Mouse (Mus musculus): ENCODE results near the gene Ccdc85a.
A peak's percentile ranks its signal among the peaks of the same experiment; 100 is the strongest.
"Not testable (repeated sequence)": the region's sequence is repeated elsewhere in the genome, so short reads cannot be mapped to it uniquely, and the experiment has no call there.

The Ccdc85a gene

DNA sequence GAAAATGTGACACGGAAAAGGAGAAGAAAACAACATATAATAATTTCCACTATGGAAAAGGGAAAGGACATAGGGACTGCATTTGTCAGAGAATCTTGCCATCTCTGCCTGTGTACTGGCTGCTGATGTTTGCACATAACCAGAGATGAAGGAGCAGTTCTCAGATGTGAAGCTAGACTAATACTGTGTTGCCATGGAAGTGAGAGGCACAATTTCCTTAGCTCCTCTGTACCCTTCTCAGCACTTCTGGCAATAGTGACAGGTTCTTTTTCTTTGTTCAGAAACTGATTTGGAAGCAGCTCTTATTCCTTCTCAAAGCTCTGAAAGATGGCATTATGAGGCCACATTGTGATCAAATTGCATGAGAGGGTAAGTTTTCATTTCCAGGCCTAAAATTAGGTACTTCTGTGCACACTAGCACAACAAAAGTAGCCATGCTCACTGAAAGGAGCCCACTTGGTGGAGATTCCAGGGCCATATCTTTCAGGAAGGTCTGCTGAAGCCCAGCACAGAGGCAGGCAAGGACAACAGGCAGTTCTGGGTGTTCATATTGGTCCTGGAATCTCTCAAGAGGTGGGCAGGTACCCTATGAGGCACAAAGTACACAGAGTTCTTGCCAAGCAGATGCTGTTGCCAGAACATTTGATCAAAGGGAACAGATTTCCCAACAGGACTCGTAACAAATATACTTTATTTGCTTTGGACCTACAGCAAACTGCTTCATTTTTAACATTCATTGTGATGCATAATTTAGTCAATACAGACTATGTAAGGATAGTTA is 161.5 kb downstream of the Ccdc85a start:
- DNase-seq: no peak

DNA sequence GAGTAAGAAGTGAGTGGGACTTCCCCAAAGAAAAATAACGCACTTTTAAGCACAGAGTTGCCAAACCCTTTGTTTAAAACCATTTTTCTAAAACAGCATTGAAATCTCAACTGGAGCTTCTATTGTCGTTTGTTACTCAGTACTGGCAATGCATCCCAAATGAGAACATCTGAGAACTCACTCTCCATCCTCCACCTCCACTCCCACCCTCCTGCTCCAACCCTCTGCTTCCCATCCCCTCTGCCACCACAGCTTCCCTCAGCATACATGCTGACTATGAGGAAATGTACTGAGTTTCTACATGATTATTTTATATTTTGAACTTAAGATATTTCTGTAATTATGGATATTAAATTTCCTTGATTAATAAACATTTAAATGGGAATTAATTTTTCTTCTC is 168.3 kb downstream of the Ccdc85a start:
- DNase-seq: no peak

DNA sequence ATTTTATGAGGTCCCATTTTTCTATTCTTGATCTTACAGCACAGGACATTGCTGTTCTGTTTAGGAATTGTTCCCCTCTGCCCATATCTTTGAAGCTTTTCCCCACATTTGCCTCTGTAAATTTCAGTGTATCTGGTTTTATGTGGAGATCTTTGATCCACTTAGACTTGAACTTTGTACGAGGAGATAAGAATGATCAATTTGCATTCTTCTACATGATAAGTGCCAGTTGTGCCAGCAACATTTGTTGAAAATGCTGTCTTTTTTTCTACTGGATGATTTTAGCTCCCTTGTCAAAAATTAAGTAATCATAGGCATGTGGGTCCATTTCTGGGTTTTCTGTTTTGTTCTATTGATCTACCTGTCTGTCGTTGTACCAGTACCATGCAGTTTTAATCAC is 174.2 kb downstream of the Ccdc85a start:
- not testable (repeated sequence) for DNase-seq

DNA sequence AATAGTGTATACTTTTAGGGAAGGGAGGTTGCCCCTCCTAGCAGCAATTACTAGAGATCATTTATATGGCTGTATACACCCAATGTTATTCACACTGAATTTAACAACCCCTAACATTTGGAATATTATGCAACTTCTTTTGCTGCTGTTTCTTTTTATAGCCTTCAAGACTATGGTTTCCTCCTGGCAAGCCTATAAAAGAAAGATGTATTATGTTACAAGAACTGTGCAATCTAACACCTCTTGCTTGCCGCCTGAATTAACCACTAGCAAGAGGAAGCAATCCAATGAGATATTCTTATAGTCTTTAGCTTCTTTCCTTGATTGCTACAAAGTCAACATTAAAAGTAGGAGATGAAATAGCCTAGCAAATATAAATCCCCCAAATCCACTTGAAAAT is 187.0 kb downstream of the Ccdc85a start:
- DNase-seq: no peak

DNA sequence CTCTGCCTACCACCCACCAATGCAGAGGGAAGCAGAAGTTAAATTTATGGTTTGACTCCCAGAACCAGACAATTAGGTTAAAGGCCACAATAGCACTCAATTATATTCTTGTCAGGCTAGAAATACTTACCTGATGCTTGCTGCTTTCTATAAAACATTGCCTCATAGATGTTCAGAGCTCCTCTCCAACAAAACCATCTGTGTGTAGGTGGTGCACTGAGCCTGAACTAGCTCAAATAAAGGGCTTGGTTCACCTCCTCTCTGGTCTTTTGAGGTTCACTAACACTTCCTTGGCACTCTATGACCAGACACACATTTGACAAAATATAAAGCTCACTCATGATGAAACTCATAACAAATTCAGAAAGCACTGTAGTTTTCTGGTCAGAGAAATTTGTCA is 208.2 kb downstream of the Ccdc85a start:
- no peak for DNase-seq

DNA sequence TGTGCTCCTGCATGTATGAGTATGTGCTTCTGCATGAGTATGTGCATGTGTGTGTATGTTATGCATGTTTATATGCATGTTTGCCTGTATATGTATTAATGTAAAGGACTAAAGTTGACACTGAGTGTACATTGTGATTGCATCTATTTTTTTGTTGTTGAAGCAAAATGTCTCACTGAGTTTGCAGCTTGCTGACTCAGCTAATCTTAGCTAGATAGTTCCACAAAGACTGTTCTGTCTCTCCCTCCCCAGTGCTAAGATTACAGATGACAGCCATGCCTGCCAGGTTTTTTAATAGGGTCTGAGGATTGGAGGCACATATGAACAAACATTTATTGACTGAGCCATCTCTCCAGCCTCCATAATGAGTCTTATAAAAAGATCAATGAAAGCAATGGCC is 209.5 kb downstream of the Ccdc85a start:
- no peak for DNase-seq

DNA sequence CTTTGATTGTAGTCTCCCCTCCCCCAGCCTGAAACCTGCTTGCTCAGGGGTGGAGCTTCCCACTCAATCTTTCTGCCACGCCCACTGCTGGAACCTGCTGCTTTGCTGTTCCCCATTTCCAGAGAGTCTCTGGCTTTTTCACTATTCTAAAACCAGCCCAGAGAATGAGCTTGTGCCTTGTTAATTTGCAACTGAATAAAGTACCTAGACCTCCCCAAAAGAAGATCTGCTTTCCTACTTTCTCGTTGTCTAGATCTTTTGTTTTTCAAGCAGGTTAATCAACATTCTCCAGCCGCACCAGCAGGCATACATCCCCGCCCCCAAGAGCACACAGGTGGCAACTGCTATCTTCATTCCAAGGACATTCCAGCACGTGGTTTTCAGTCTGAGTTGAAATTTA is 212.7 kb downstream of the Ccdc85a start:
- not testable (repeated sequence) for DNase-seq

DNA sequence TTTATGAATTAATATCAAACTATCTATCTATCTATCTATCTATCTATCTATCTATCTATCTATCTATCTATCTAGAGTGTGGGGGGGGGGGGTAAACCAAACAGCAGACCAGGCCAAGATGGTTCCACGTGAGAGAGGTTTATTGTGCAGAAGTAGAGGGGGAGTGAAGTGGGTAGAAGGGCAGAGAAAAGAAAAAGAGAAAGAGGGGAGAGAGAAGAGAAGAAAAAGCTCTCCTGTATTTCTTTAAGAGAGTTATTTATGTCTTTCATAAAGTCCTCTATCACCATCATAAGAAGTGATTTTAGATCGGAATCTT is 218.2 kb downstream of the Ccdc85a start:
- no peak for DNase-seq

DNA sequence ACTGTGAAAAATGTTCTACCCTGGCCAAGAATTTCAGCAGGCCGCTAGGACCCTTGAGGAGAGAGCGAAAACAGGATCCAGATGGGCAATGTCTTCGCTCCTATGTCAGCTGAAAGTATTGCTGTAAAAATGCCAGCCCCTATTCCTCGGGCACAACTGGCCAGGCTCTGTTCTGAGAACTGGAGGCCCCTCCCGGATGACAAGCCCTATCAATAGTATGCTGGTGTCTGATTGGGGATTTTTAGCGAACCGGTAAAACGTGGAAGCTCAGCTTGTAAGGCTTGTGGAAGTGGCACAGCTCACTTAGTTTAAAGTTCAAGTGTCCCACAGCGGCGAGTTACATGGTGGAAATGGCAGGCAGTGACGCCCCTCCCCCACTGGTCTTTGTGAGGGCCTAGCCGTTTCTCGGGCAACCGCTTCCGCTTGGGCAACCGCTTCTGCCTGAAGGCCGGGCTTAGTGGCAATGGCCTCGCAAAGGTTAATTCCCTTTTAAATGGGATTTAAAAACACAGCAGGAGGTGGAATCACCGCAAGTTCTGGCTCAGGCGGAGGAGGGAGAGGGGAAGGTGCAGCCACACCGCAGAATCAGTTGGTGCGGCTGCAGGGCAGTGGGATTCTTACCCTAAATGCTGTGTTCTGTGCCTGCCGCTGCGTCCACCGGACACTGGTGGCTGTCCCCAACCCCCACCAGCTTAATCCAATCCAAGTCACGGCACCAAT is 218.8 kb downstream of the Ccdc85a start:
- peak; percentile 49 to 67 for DNase-seq

DNA sequence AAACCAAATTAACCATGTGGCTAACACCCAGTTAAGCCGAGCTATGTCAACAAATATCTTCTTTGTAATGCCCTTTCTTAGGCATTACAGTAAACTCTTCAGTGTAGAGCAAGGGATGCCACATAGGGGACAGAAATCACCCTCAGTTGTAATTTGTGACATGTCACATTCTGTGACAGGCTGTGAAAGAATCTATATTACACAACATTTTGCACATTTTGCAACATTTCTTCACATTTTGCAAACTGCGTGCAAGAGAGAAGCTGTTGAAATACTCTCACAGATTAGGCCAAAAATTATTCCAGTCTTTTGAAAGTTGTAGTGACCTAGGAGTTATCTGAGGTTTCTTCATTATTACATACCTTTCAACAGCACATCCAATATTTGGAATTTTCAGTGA is 240.7 kb downstream of the Ccdc85a start:
- no peak for DNase-seq

DNA sequence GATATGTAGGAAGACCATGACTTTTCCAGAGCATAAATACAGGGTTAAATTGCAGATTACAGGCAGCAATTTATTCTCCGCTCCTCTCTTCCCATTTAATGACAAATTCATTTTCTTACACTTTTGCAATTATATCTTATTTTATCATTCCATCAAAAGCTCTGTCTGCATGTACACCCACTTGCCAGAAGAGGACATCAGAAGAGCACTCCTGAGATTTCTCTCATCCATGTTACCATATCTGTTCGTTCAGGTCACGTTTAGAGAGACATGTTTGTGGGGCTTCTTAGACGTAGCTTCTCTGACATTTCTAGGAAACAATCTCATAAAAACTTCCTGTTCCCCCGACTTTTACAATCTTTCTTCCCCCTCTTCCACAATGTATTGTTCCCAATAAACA is 242.2 kb downstream of the Ccdc85a start:
- no peak for DNase-seq

DNA sequence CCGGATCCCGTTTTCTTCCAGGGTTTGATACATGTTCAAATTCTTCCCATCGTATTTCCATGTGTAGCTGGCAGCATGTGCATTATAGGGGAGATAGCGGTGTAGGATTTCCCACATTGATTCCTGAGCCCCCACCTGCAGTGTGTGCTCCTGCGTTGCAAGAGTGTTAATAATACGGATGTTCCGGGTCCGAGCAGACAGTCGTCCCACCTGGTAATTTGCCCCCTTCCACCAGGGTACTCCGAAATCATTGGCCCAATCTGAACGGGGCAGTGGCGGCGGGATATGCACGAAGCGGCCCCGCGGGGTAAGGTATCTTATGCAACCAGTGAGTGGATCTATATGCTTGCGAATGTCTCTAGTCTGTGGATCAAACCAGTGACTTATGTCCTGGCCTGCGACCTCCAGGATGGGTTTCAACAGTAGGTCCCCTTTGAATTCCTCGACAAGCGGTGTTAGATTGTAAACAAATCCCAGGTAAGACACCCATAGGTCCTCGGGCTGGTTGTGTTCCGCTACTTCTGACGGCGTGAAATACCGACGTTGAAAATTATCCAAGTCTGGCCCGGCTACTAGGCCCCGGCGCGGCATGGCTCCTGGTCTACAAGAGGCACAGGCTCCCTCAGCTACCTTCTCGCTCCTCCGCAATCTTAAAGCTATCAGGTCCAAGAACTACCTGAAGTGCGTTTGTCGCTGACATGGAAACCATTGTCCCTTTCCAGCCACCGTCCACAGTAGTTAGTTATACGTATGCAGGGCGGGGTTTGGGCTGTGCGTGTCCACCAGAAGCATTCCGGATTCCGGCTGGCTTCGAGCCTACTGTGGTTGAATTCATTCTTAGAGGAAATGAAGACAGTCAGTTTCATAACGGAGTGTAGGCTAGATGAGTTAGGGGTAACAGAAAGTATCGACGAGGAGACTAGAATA is 244.6 kb downstream of the Ccdc85a start, which contains the start of gene Gm6685:
Gene Gm6685, minus strand, starts transcription at position 644 of the 927 bp plus-strand sequence.
- DNase-seq: not testable (repeated sequence)

Data from thymus, postnatal 36 days (tissue).